In the genomic region with DNA sequence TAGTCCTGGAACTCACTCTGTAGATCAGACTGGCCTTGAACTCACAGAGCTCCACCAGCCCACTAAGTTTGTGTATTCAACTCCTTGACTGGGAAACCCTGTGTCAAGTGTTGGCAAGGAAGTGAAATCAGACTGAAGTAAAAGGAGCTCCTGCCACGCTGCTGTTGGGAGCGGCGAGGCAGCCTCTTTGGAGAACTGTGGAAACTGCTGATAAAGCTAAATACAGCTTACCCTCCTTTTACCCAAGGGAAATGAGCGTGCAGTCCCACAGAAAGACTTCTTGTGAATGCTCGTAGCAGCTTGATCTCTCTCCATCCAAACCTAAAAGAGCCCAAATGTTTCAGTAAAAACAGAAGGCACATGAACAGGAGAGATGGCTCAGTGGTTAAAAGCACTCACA, we compare ENCODE assay signal across 16 mouse cellular contexts. TPM values are rescaled to one million over a fixed set of nuclear protein-coding genes. Genes with fewer than 3 reads are reported as not detected.
DNase-seq lines count a peak whose midpoint lies in the region; ATAC-seq and TF ChIP-seq lines count a peak whose summit lies in the region.
"Had no signal": no experiment of that assay in that cellular context is flagged by ENCODE, and none has a peak within 500 bp of the region (broad histone marks: within the 10 kb centered on the region; RNA-seq: fewer than 3 reads in every experiment).

No protein-coding gene starts in this region.

- 22% methylated on average over 5 of the region's 5 CpGs for WGBS in heart, embryonic 11.5 days (ENCODE audit: insufficient replicate concordance)
- 21% methylated on average over 5 of the region's 5 CpGs for WGBS in heart, embryonic 12.5 days
- 26% methylated on average over 5 of the region's 5 CpGs for WGBS in liver, adult 2 months
- 16% methylated on average over 5 of the region's 5 CpGs for WGBS in small intestine, adult 2 months

- no peaks in the 10 kb centered on the region for H3K9me3 ChIP-seq in heart, embryonic 11.5 days (replicated peaks; ENCODE audit: control insufficient read depth, low read length)
- no peaks in the 10 kb centered on the region for H3K9me3 ChIP-seq in heart, embryonic 12.5 days (replicated peaks)
- H3K9me3 ChIP-seq: embryonic facial prominence, embryonic 15.5 days; hindbrain, embryonic 15.5 days; lung, embryonic 15.5 days; neural tube, embryonic 15.5 days had no signal

- no peaks in the 10 kb centered on the region for H3K36me3 ChIP-seq in heart, embryonic 11.5 days (ENCODE audit: control insufficient read depth, insufficient read depth, low read length)
- H3K36me3 ChIP-seq in heart, embryonic 12.5 days = no peaks in the 10 kb centered on the region
- H3K36me3 ChIP-seq in liver, adult 2 months (ENCODE audit: control insufficient read depth, insufficient read depth, low read length) = no peaks in the 10 kb centered on the region
- no peaks in the 10 kb centered on the region for H3K36me3 ChIP-seq in small intestine, adult 2 months (ENCODE audit: control insufficient read depth, insufficient read depth, low read length)
- H3K36me3 ChIP-seq: embryonic facial prominence, embryonic 15.5 days; G1E; hindbrain, embryonic 15.5 days; lung, embryonic 15.5 days; neural tube, embryonic 15.5 days had no signal

- H3K4me2 ChIP-seq in heart, embryonic 11.5 days = no peak overlapping the region
- no peak overlapping the region for H3K4me2 ChIP-seq in heart, embryonic 12.5 days
- H3K4me2 ChIP-seq: embryonic facial prominence, embryonic 15.5 days; hindbrain, embryonic 15.5 days; lung, embryonic 15.5 days; neural tube, embryonic 15.5 days had no signal

- H3K4me1 ChIP-seq in heart, embryonic 11.5 days (ENCODE audit: control insufficient read depth, insufficient read depth, low read length) = 0 out of 2 replicates have a peak, but pooled peaks cover 12% of the 10 kb centered on the region
- peaks cover 11% of the 10 kb centered on the region for H3K4me1 ChIP-seq in heart, embryonic 12.5 days (replicated peaks)
- peaks cover 14% of the 10 kb centered on the region for H3K4me1 ChIP-seq in liver, adult 2 months (ENCODE audit: control insufficient read depth, insufficient read depth, low read length)
- peaks cover 14% of the 10 kb centered on the region; the same call in 1 of the 2 replicates for H3K4me1 ChIP-seq in small intestine, adult 2 months (ENCODE audit: control insufficient read depth, insufficient read depth, insufficient read length, low read length)
- H3K4me1 ChIP-seq: embryonic facial prominence, embryonic 15.5 days; hindbrain, embryonic 15.5 days; lung, embryonic 15.5 days; neural tube, embryonic 15.5 days had no signal

- DNase-seq in spleen, postnatal 36 days (ENCODE audit: low spot score in 2 of 2) = peak; percentile 26 to 36
- DNase-seq in spleen, adult 12 weeks (ENCODE audit: low spot score) = no peak
- no peak for DNase-seq in liver, adult 2 months (ENCODE audit: extremely low read depth, low read depth, low spot score)
- DNase-seq in urinary bladder, adult 18-20 months (ENCODE audit: low spot score in 2 of 2) = no peak
- no peak for DNase-seq in T-cell, adult 2 months (ENCODE audit: low spot score)
- DNase-seq: cerebellum, postnatal 14 days; thymus, postnatal 25 days had no signal

- H3K79me2 ChIP-seq in liver, adult 2 months (ENCODE audit: control insufficient read depth, insufficient read depth, low read length) = no peaks in the 10 kb centered on the region

- no peak overlapping the region for H3K4me3 ChIP-seq in heart, embryonic 11.5 days (ENCODE audit: low read depth, low read length)
- H3K4me3 ChIP-seq in heart, embryonic 12.5 days = no peak overlapping the region
- H3K4me3 ChIP-seq in liver, adult 2 months (ENCODE audit: insufficient read depth, low read depth, low read length) = no peak overlapping the region
- H3K4me3 ChIP-seq in small intestine, adult 2 months (ENCODE audit: low read depth, low read length) = no peak overlapping the region
- H3K4me3 ChIP-seq: embryonic facial prominence, embryonic 15.5 days; hindbrain, embryonic 15.5 days; lung, embryonic 15.5 days; neural tube, embryonic 15.5 days had no signal

- H3K9ac ChIP-seq in heart, embryonic 11.5 days (ENCODE audit: low read depth, low read length) = no peak overlapping the region
- H3K9ac ChIP-seq in heart, embryonic 12.5 days = no peak overlapping the region
- H3K9ac ChIP-seq in liver, adult 2 months (ENCODE audit: low read depth, low read length) = 0 out of 2 replicates have a peak overlapping the region, but pooled peaks have one; percentile 7
- H3K9ac ChIP-seq: embryonic facial prominence, embryonic 15.5 days; hindbrain, embryonic 15.5 days; lung, embryonic 15.5 days; neural tube, embryonic 15.5 days had no signal

- ATAC-seq in heart, embryonic 11.5 days (replicated peaks; ENCODE audit: insufficient number of reproducible peaks, low FRiP score, low TSS enrichment) = no peak
- no peak for ATAC-seq in heart, embryonic 12.5 days (ENCODE audit: insufficient number of reproducible peaks, low FRiP score)
- ATAC-seq: midbrain, embryonic 16.5 days had no signal

- no peak for TF ChIP-seq POLR2A in liver, adult 2 months (IDR thresholded peaks at IDR 0.05; ENCODE audit: extremely low read depth, insufficient read depth, low read length)
- no peak for TF ChIP-seq POLR2A in small intestine, adult 2 months (IDR thresholded peaks at IDR 0.05; ENCODE audit: low read depth, low read length)

- H3K27me3 ChIP-seq in heart, embryonic 11.5 days (ENCODE audit: control insufficient read depth, insufficient read depth, low read length) = no peaks in the 10 kb centered on the region
- no peaks in the 10 kb centered on the region for H3K27me3 ChIP-seq in heart, embryonic 12.5 days (replicated peaks)
- no peaks in the 10 kb centered on the region for H3K27me3 ChIP-seq in liver, adult 2 months (ENCODE audit: control insufficient read depth, insufficient read depth, low read length)
- H3K27me3 ChIP-seq in small intestine, adult 2 months (ENCODE audit: control insufficient read depth, insufficient read depth, low read length) = no peaks in the 10 kb centered on the region
- H3K27me3 ChIP-seq: embryonic facial prominence, embryonic 15.5 days; hindbrain, embryonic 15.5 days; lung, embryonic 15.5 days; neural tube, embryonic 15.5 days had no signal

- TF ChIP-seq CTCF in liver, adult 2 months (IDR thresholded peaks at IDR 0.05; ENCODE audit: low read depth, low read length) = no peak
- TF ChIP-seq CTCF in small intestine, adult 2 months (IDR thresholded peaks at IDR 0.05; ENCODE audit: extremely low read depth, insufficient read length, insufficient replicate concordance, low read depth, low read length) = no peak

- 0 out of 2 replicates have a peak overlapping the region, but pooled peaks have one; percentile 41 for H3K27ac ChIP-seq in heart, embryonic 11.5 days (ENCODE audit: low read depth, low read length)
- no peak overlapping the region for H3K27ac ChIP-seq in heart, embryonic 12.5 days (ENCODE audit: poor library complexity, severe bottlenecking)
- peak overlapping the region; percentile 74 for H3K27ac ChIP-seq in liver, adult 2 months (replicated peaks; ENCODE audit: insufficient read depth, low read depth, low read length)
- peak overlapping the region; percentile 85 for H3K27ac ChIP-seq in small intestine, adult 2 months (ENCODE audit: insufficient read depth, low read depth, low read length)
- H3K27ac ChIP-seq: embryonic facial prominence, embryonic 15.5 days; hindbrain, embryonic 15.5 days; lung, embryonic 15.5 days; neural tube, embryonic 15.5 days had no signal

RNA-seq across cellular contexts. Expression of gene Mavs, which starts 11.3 kb away (rescaled TPM):
- polyA plus RNA-seq in heart, embryonic 11.5 days (2014; fragmentation: Nextera tagmentation; extraction: Ambion mirVana) = 15.2 and 18.5 TPM in 2 replicates
- polyA plus RNA-seq in heart, embryonic 12.5 days (2016; fragmentation: Nextera tagmentation; extraction: Ambion mirVana) = 20.3 and 20.6 TPM in 2 replicates
- total RNA-seq in liver, adult 2 months (2014; rRNA removed) = 25.0 and 40.6 TPM in 2 replicates
- polyA plus RNA-seq in liver, adult 2 months (2012; rRNA removed) = 134 and 135 TPM in 2 replicates
- 49.8 and 80.8 TPM in 2 replicates for polyA plus RNA-seq in small intestine, adult 2 months (2012; rRNA removed)

RNA-seq across cellular contexts. Expression of gene Ap5s1, which starts 15.7 kb away (rescaled TPM):
- 30.3 and 31.2 TPM in 2 replicates for polyA plus RNA-seq in heart, embryonic 11.5 days (2014; fragmentation: Nextera tagmentation; extraction: Ambion mirVana)
- 30.1 and 32.0 TPM in 2 replicates for polyA plus RNA-seq in heart, embryonic 12.5 days (2016; fragmentation: Nextera tagmentation; extraction: Ambion mirVana)
- total RNA-seq in liver, adult 2 months (2014; rRNA removed) = 12.4 and 15.4 TPM in 2 replicates
- 49.1 and 53.8 TPM in 2 replicates for polyA plus RNA-seq in liver, adult 2 months (2012; rRNA removed)
- polyA plus RNA-seq in small intestine, adult 2 months (2012; rRNA removed) = 37.1 and 90.0 TPM in 2 replicates

RNA-seq across cellular contexts. Expression of gene Spef1, which starts 35.5 kb away (rescaled TPM):
- polyA plus RNA-seq in heart, embryonic 11.5 days (2014; fragmentation: Nextera tagmentation; extraction: Ambion mirVana) = 1.2 and 1.7 TPM in 2 replicates
- polyA plus RNA-seq in heart, embryonic 12.5 days (2016; fragmentation: Nextera tagmentation; extraction: Ambion mirVana) = 1.2 and 1.3 TPM in 2 replicates
- total RNA-seq in liver, adult 2 months (2014; rRNA removed) = 0.37 and 0.81 TPM in 2 replicates
- 0.76 and 0.96 TPM in 2 replicates for polyA plus RNA-seq in liver, adult 2 months (2012; rRNA removed)
- polyA plus RNA-seq in small intestine, adult 2 months (2012; rRNA removed) = 5.6 and 8.2 TPM in 2 replicates

RNA-seq across cellular contexts. Expression of gene Cdc25b, which starts 35.8 kb away (rescaled TPM):
- polyA plus RNA-seq in heart, embryonic 11.5 days (2014; fragmentation: Nextera tagmentation; extraction: Ambion mirVana) = 41.1 and 41.8 TPM in 2 replicates
- 38.7 and 39.1 TPM in 2 replicates for polyA plus RNA-seq in heart, embryonic 12.5 days (2016; fragmentation: Nextera tagmentation; extraction: Ambion mirVana)
- total RNA-seq in liver, adult 2 months (2014; rRNA removed) = 0.94 and 1.0 TPM in 2 replicates
- polyA plus RNA-seq in liver, adult 2 months (2012; rRNA removed) = 1.1 and 1.5 TPM in 2 replicates
- 11.6 and 22.4 TPM in 2 replicates for polyA plus RNA-seq in small intestine, adult 2 months (2012; rRNA removed)

RNA-seq across cellular contexts. Expression of gene Pank2, which starts 39.7 kb away (rescaled TPM):
- 31.3 and 33.6 TPM in 2 replicates for polyA plus RNA-seq in heart, embryonic 11.5 days (2014; fragmentation: Nextera tagmentation; extraction: Ambion mirVana)
- 37.1 and 37.6 TPM in 2 replicates for polyA plus RNA-seq in heart, embryonic 12.5 days (2016; fragmentation: Nextera tagmentation; extraction: Ambion mirVana)
- total RNA-seq in liver, adult 2 months (2014; rRNA removed) = 16.0 and 16.2 TPM in 2 replicates
- polyA plus RNA-seq in liver, adult 2 months (2012; rRNA removed) = 6.1 and 6.6 TPM in 2 replicates
- polyA plus RNA-seq in small intestine, adult 2 months (2012; rRNA removed) = 6.6 and 11.1 TPM in 2 replicates

Comparison
In these comparisons a context has a peak if more than half of its experiments do, and no peak if none do; other contexts are left out.
1. DNase-seq: peak in spleen, postnatal 36 days (2 of 2); none in spleen, adult 12 weeks (single experiment), liver, adult 2 months (single experiment), urinary bladder, adult 18-20 months (0 of 2) and T-cell, adult 2 months (single experiment).